Mouse (Mus musculus) cortical plate, adult 2 months (tissue): ENCODE measurements around the gene Adgra1. TPM values are rescaled to one million over a fixed set of nuclear protein-coding genes. Genes with fewer than 3 reads are reported as not detected.

Experiments used
- H3K27ac ChIP-seq: fragments of 200-500 bp; 2 replicates; pipeline ENCODE4 v1.5.1; 2012; ENCODE audit warnings: low read length, control low read depth, inconsistent platforms; ENCODE audit not compliant: insufficient read depth
- H3K4me1 ChIP-seq: fragments of 200-500 bp; 2 replicates; pipeline ENCODE4 v1.6.1; 2011; ENCODE audit warnings: low read length; ENCODE audit not compliant: control insufficient read depth, insufficient read depth
- H3K4me3 ChIP-seq: fragments of 200-500 bp; 2 replicates; pipeline ENCODE4 v1.5.1; 2011; ENCODE audit warnings: mild to moderate bottlenecking, low read length, control low read depth; ENCODE audit not compliant: insufficient read depth
- CTCF ChIP-seq: fragments of 200-500 bp; IDR thresholded peaks from 2 replicates; pipeline ENCODE4 v1.5.1; 2011; ENCODE audit warnings: mild to moderate bottlenecking, control low read depth, low read length; ENCODE audit not compliant: insufficient read depth; ENCODE audit errors: extremely low read depth
- POLR2A ChIP-seq: fragments of 200-500 bp; IDR thresholded peaks from 2 replicates; pipeline ENCODE4 v1.6.1; 2011; ENCODE audit warnings: mild to moderate bottlenecking, low read length, control low read depth; ENCODE audit not compliant: insufficient read depth; ENCODE audit errors: extremely low read depth
- polyA plus RNA-seq: library from polyadenylated mRNA; depleted of rRNA; stranded (reverse); fragments of >200 nt; gene quantifications from 2 replicates; pipeline ENCODE4 v1.2.3, GENCODE M21; 2012; rRNA removed

Gene Adgra1
- polyA plus RNA-seq, result 37.5 and 41.6 TPM in 2 replicates

- TF ChIP-seq POLR2A (peak; percentile 59; the same call in 1 of the 2 replicates), CTCF (no peak)
- peak within 1 kb of the TSS; percentile 59 for H3K4me3 ChIP-seq
- H3K4me1 ChIP-seq, result peaks cover 14% of the 10 kb centered on the region
- peak within 1 kb of the TSS; percentile 88 for H3K27ac ChIP-seq
Measured at GRCm38 (mm10) chr7:139834036-139834435, at the start of gene Adgra1. Gene Adgra1 (plus strand): TSS chr7:139834174.

- no peak overlapping the region for H3K4me3 ChIP-seq
- peaks cover 2% of the 10 kb centered on the region; the same call in 1 of the 2 replicates for H3K4me1 ChIP-seq
- no peak for TF ChIP-seq POLR2A
- TF ChIP-seq CTCF, result no peak
- no peak overlapping the region for H3K27ac ChIP-seq
Measured at GRCm38 (mm10) chr7:139787382-139787781, 46.6 kb upstream of the Adgra1 start.

GRCm38 (mm10) chr7:139788927-139789326, 45.0 kb upstream of the Adgra1 start:
- TF ChIP-seq POLR2A (no peak), CTCF (no peak)

GRCm38 (mm10) chr7:139789718-139790117, 44.3 kb upstream of the Adgra1 start:
- Histone ChIP-seq H3K4me1 (peaks cover 2% of the 10 kb centered on the region; the same call in 1 of the 2 replicates), H3K4me3 (no peak overlapping the region), H3K27ac (no peak overlapping the region)
- no peak for TF ChIP-seq POLR2A
- no peak for TF ChIP-seq CTCF

More at GRCm38 (mm10) chr7:139788927-139789326, 45.0 kb upstream of the Adgra1 start:
- no peak overlapping the region for H3K4me3 ChIP-seq
- H3K27ac ChIP-seq, result no peak overlapping the region
- peaks cover 2% of the 10 kb centered on the region; the same call in 1 of the 2 replicates for H3K4me1 ChIP-seq

GRCm38 (mm10) chr7:139791601-139792000, 42.4 kb upstream of the Adgra1 start:
- H3K27ac ChIP-seq, result no peak overlapping the region
- TF ChIP-seq CTCF (no peak), POLR2A (no peak)
- peaks cover 2% of the 10 kb centered on the region; the same call in 1 of the 2 replicates for H3K4me1 ChIP-seq
- no peak overlapping the region for H3K4me3 ChIP-seq

- H3K4me1 ChIP-seq, result peaks cover 2% of the 10 kb centered on the region; the same call in 1 of the 2 replicates
- H3K27ac ChIP-seq, result no peak overlapping the region
- TF ChIP-seq CTCF (no peak), POLR2A (no peak)
- no peak overlapping the region for H3K4me3 ChIP-seq
Measured at GRCm38 (mm10) chr7:139795004-139795605, 38.9 kb upstream of the Adgra1 start.

- H3K27ac ChIP-seq, result no peak overlapping the region
- TF ChIP-seq POLR2A, result no peak
- TF ChIP-seq CTCF, result no peak
- no peaks in the 10 kb centered on the region for H3K4me1 ChIP-seq
- H3K4me3 ChIP-seq, result no peak overlapping the region
Measured at GRCm38 (mm10) chr7:139797186-139798109, 36.5 kb upstream of the Adgra1 start.

- H3K27ac ChIP-seq, result no peak overlapping the region
- H3K4me3 ChIP-seq, result no peak overlapping the region
- TF ChIP-seq CTCF (no peak), POLR2A (no peak)
- 0 out of 2 replicates have a peak, but pooled peaks cover 2% of the 10 kb centered on the region for H3K4me1 ChIP-seq
Measured at GRCm38 (mm10) chr7:139806175-139806601, 27.8 kb upstream of the Adgra1 start.

- no peak overlapping the region for H3K27ac ChIP-seq
- no peak overlapping the region for H3K4me3 ChIP-seq
Measured at GRCm38 (mm10) chr7:139810036-139810435, 23.9 kb upstream of the Adgra1 start.

More at GRCm38 (mm10) chr7:139810036-139810435, 23.9 kb upstream of the Adgra1 start:
- 0 out of 2 replicates have a peak, but pooled peaks cover 2% of the 10 kb centered on the region for H3K4me1 ChIP-seq
- TF ChIP-seq POLR2A, result no peak
- TF ChIP-seq CTCF, result no peak
